Mouse (Mus musculus) megakaryocyte progenitor cell, adult 5-6 weeks (primary cell): ENCODE data around the gene Cd81. TPM values are rescaled to one million over a fixed set of nuclear protein-coding genes. Genes with fewer than 3 reads are reported as not detected.

Source experiments
- ATAC-seq: replicated peaks from 2 replicates; pipeline ENCODE4 v1.8.0; 2016; ENCODE audit warnings: mild to moderate bottlenecking, moderate TSS enrichment, inconsistent platforms; ENCODE audit not compliant: poor library complexity
- total RNA-seq, 2 experiments: library from RNA; stranded (forward) in 1 of 2; stranded (reverse) in 1 of 2; fragments of 157-497, 149-512 nt in 1 of 2; fragments of 200-1000 nt in 1 of 2; gene quantifications; 2 replicates each; pipeline versions ENCODE4 v1.2.3 to v1.2.4; 2015 to 2017

Gene Cd81
- total RNA-seq, 2 experiments from 2014 or later, result 121 to 140 TPM

- no peak for ATAC-seq
Observed at GRCm38 (mm10) chr7:143020040-143020439, 32.5 kb upstream of the Cd81 start.

- no peak for ATAC-seq
Observed at GRCm38 (mm10) chr7:143020764-143021163, 31.8 kb upstream of the Cd81 start.

GRCm38 (mm10) chr7:143021356-143022164 lies 31.0 kb upstream of the Cd81 start:
- peak; percentile 59 for ATAC-seq

GRCm38 (mm10) chr7:143023499-143023898 lies 29.0 kb upstream of the Cd81 start:
- ATAC-seq, result peak; percentile 55

- no peak for ATAC-seq
Observed at GRCm38 (mm10) chr7:143024293-143024692, 28.2 kb upstream of the Cd81 start.

GRCm38 (mm10) chr7:143025496-143025895 lies 27.0 kb upstream of the Cd81 start:
- ATAC-seq, result no peak

GRCm38 (mm10) chr7:143027196-143027595 lies 25.3 kb upstream of the Cd81 start:
- ATAC-seq, result no peak

GRCm38 (mm10) chr7:143031816-143032215 lies 20.7 kb upstream of the Cd81 start:
- no peak for ATAC-seq

GRCm38 (mm10) chr7:143033581-143033980 lies 19.0 kb upstream of the Cd81 start:
- ATAC-seq, result no peak

GRCm38 (mm10) chr7:143034112-143034511 lies 18.4 kb upstream of the Cd81 start:
- ATAC-seq, result no peak

GRCm38 (mm10) chr7:143034519-143035450 lies 17.8 kb upstream of the Cd81 start:
- no peak for ATAC-seq

GRCm38 (mm10) chr7:143036787-143037186 lies 15.8 kb upstream of the Cd81 start:
- no peak for ATAC-seq

- ATAC-seq, result no peak
Observed at GRCm38 (mm10) chr7:143037306-143037705, 15.2 kb upstream of the Cd81 start.

GRCm38 (mm10) chr7:143038174-143038931 lies 14.2 kb upstream of the Cd81 start:
- ATAC-seq, result peak; percentile 72

- ATAC-seq, result no peak
Observed at GRCm38 (mm10) chr7:143040561-143040960, 12.0 kb upstream of the Cd81 start.

GRCm38 (mm10) chr7:143041138-143041822 lies 11.3 kb upstream of the Cd81 start:
- ATAC-seq, result no peak

- no peak for ATAC-seq
Observed at GRCm38 (mm10) chr7:143042089-143042488, 10.4 kb upstream of the Cd81 start.

- peak; percentile 32 for ATAC-seq
Observed at GRCm38 (mm10) chr7:143042897-143043300, 9.6 kb upstream of the Cd81 start.

- no peak for ATAC-seq
Observed at GRCm38 (mm10) chr7:143044049-143044825, 8.3 kb upstream of the Cd81 start.

- no peak for ATAC-seq
Observed at GRCm38 (mm10) chr7:143044826-143045206, 7.7 kb upstream of the Cd81 start.
